Mouse (Mus musculus): Measurements from ENCODE around the gene Psmd11. TPM values are rescaled to one million over a fixed set of nuclear protein-coding genes. Genes with fewer than 3 reads are reported as not detected.
"Not testable (repeated sequence)": the region's sequence is repeated elsewhere in the genome, so short reads cannot be mapped to it uniquely, and the experiment has no call there.

The Psmd11 gene
- polyA plus RNA-seq, 1 experiment from 2014 or later = 300 TPM

- WGBS = 89% methylated on average over 3 of the region's 3 CpGs
- no peaks in the 10 kb centered on the region for H3K9me3 ChIP-seq (ENCODE audit: control insufficient read depth, low read length)
Observed at GRCm38 (mm10) chr11:80452242-80452641, 23.8 kb downstream of the Psmd11 start.

GRCm38 (mm10) chr11:80453198-80453597 lies 24.8 kb downstream of the Psmd11 start:
- ATAC-seq (ENCODE audit: low FRiP score, low TSS enrichment) = no peak
- Histone ChIP-seq H3K27ac (ENCODE audit: low read depth, low read length) (no peak overlapping the region), H3K9me3 (ENCODE audit: control insufficient read depth, low read length) (no peaks in the 10 kb centered on the region), H3K4me3 (ENCODE audit: low read length) (no peak overlapping the region), H3K36me3 (ENCODE audit: control insufficient read depth, insufficient read depth, low read length) (peaks cover 52% of the 10 kb centered on the region), H3K4me2 (replicated peaks; ENCODE audit: low read depth, low read length) (no peak overlapping the region), H3K4me1 (ENCODE audit: control insufficient read depth, insufficient read depth, low read length) (no peaks in the 10 kb centered on the region), H3K27me3 (ENCODE audit: control insufficient read depth, insufficient read depth, low read length) (no peaks in the 10 kb centered on the region), H3K9ac (ENCODE audit: low read depth, low read length) (no peak overlapping the region)
- 77% methylated on average over 1 of the region's 1 CpGs for WGBS

More at GRCm38 (mm10) chr11:80452242-80452641, 23.8 kb downstream of the Psmd11 start:
- Histone ChIP-seq H3K27ac (ENCODE audit: low read depth, low read length) (no peak overlapping the region), H3K9ac (ENCODE audit: low read depth, low read length) (no peak overlapping the region), H3K36me3 (ENCODE audit: control insufficient read depth, insufficient read depth, low read length) (peaks cover 49% of the 10 kb centered on the region), H3K4me3 (ENCODE audit: low read length) (no peak overlapping the region), H3K27me3 (ENCODE audit: control insufficient read depth, insufficient read depth, low read length) (no peaks in the 10 kb centered on the region), H3K4me1 (ENCODE audit: control insufficient read depth, insufficient read depth, low read length) (no peaks in the 10 kb centered on the region), H3K4me2 (replicated peaks; ENCODE audit: low read depth, low read length) (no peak overlapping the region)
- no peak for ATAC-seq (ENCODE audit: low FRiP score, low TSS enrichment)

GRCm38 (mm10) chr11:80463605-80464130 lies 35.3 kb downstream of the Psmd11 start:
- peaks cover 83% of the 10 kb centered on the region for H3K36me3 ChIP-seq (ENCODE audit: control insufficient read depth, insufficient read depth, low read length)
- not testable (repeated sequence) for ATAC-seq (ENCODE audit: low FRiP score, low TSS enrichment); H3K9ac ChIP-seq (ENCODE audit: low read depth, low read length); H3K9me3 ChIP-seq (ENCODE audit: control insufficient read depth, low read length); H3K27ac ChIP-seq (ENCODE audit: low read depth, low read length); H3K27me3 ChIP-seq (ENCODE audit: control insufficient read depth, insufficient read depth, low read length); H3K4me1 ChIP-seq (ENCODE audit: control insufficient read depth, insufficient read depth, low read length); H3K4me2 ChIP-seq (replicated peaks; ENCODE audit: low read depth, low read length); H3K4me3 ChIP-seq (ENCODE audit: low read length)
- WGBS = 94% methylated on average over 4 of the region's 4 CpGs

GRCm38 (mm10) chr11:80471836-80472605 lies 43.6 kb downstream of the Psmd11 start:
- H3K36me3 ChIP-seq (ENCODE audit: control insufficient read depth, insufficient read depth, low read length) = peaks cover 54% of the 10 kb centered on the region
- ATAC-seq (ENCODE audit: low FRiP score, low TSS enrichment) = no peak

GRCm38 (mm10) chr11:80474175-80474691 lies 45.8 kb downstream of the Psmd11 start:
- Histone ChIP-seq H3K27me3 (ENCODE audit: control insufficient read depth, insufficient read depth, low read length) (no peaks in the 10 kb centered on the region), H3K4me3 (ENCODE audit: low read length) (no peak overlapping the region), H3K36me3 (ENCODE audit: control insufficient read depth, insufficient read depth, low read length) (peaks cover 34% of the 10 kb centered on the region), H3K9me3 (ENCODE audit: control insufficient read depth, low read length) (no peaks in the 10 kb centered on the region), H3K27ac (ENCODE audit: low read depth, low read length) (no peak overlapping the region), H3K4me2 (replicated peaks; ENCODE audit: low read depth, low read length) (no peak overlapping the region), H3K9ac (ENCODE audit: low read depth, low read length) (no peak overlapping the region), H3K4me1 (ENCODE audit: control insufficient read depth, insufficient read depth, low read length) (peaks cover 8% of the 10 kb centered on the region)
- WGBS = 64% methylated on average over 2 of the region's 2 CpGs
- ATAC-seq (ENCODE audit: low FRiP score, low TSS enrichment) = no peak

More at GRCm38 (mm10) chr11:80471836-80472605, 43.6 kb downstream of the Psmd11 start:
- 83% methylated on average over 16 of the region's 16 CpGs for WGBS
- H3K4me2 ChIP-seq (replicated peaks; ENCODE audit: low read depth, low read length) = no peak overlapping the region
- no peak overlapping the region for H3K4me3 ChIP-seq (ENCODE audit: low read length)
- H3K9me3 ChIP-seq (ENCODE audit: control insufficient read depth, low read length) = no peaks in the 10 kb centered on the region
- H3K4me1 ChIP-seq (ENCODE audit: control insufficient read depth, insufficient read depth, low read length) = no peaks in the 10 kb centered on the region
- no peak overlapping the region for H3K9ac ChIP-seq (ENCODE audit: low read depth, low read length)
- H3K27ac ChIP-seq (ENCODE audit: low read depth, low read length) = no peak overlapping the region
- no peaks in the 10 kb centered on the region for H3K27me3 ChIP-seq (ENCODE audit: control insufficient read depth, insufficient read depth, low read length)

- H3K27ac ChIP-seq (ENCODE audit: low read depth, low read length) = no peak overlapping the region
- 93% methylated on average over 11 of the region's 11 CpGs for WGBS
- no peak overlapping the region for H3K4me2 ChIP-seq (replicated peaks; ENCODE audit: low read depth, low read length)
- no peaks in the 10 kb centered on the region for H3K27me3 ChIP-seq (ENCODE audit: control insufficient read depth, insufficient read depth, low read length)
- H3K4me1 ChIP-seq (ENCODE audit: control insufficient read depth, insufficient read depth, low read length) = peaks cover 12% of the 10 kb centered on the region
- no peak overlapping the region for H3K9ac ChIP-seq (ENCODE audit: low read depth, low read length)
- no peaks in the 10 kb centered on the region for H3K9me3 ChIP-seq (ENCODE audit: control insufficient read depth, low read length)
- no peak overlapping the region for H3K4me3 ChIP-seq (ENCODE audit: low read length)
- peaks cover 28% of the 10 kb centered on the region for H3K36me3 ChIP-seq (ENCODE audit: control insufficient read depth, insufficient read depth, low read length)
- ATAC-seq (ENCODE audit: low FRiP score, low TSS enrichment) = no peak
Observed at GRCm38 (mm10) chr11:80474846-80475245, 46.4 kb downstream of the Psmd11 start.

- Histone ChIP-seq H3K4me1 (ENCODE audit: control insufficient read depth, insufficient read depth, low read length) (peaks cover 12% of the 10 kb centered on the region), H3K27me3 (ENCODE audit: control insufficient read depth, insufficient read depth, low read length) (no peaks in the 10 kb centered on the region), H3K9ac (ENCODE audit: low read depth, low read length) (no peak overlapping the region), H3K4me2 (replicated peaks; ENCODE audit: low read depth, low read length) (no peak overlapping the region), H3K9me3 (ENCODE audit: control insufficient read depth, low read length) (no peaks in the 10 kb centered on the region), H3K4me3 (ENCODE audit: low read length) (no peak overlapping the region), H3K36me3 (ENCODE audit: control insufficient read depth, insufficient read depth, low read length) (peaks cover 21% of the 10 kb centered on the region), H3K27ac (ENCODE audit: low read depth, low read length) (no peak overlapping the region)
- 90% methylated on average over 9 of the region's 9 CpGs for WGBS
- ATAC-seq (ENCODE audit: low FRiP score, low TSS enrichment) = no peak
Observed at GRCm38 (mm10) chr11:80475544-80475943, 47.1 kb downstream of the Psmd11 start.

- peaks cover 12% of the 10 kb centered on the region for H3K4me1 ChIP-seq (ENCODE audit: control insufficient read depth, insufficient read depth, low read length)
- peak; percentile 91 for ATAC-seq (ENCODE audit: low FRiP score, low TSS enrichment)
- H3K27ac ChIP-seq (ENCODE audit: low read depth, low read length) = peak within 1 kb of the TSS; percentile 77
- H3K9ac ChIP-seq (ENCODE audit: low read depth, low read length) = peak within 1 kb of the TSS; percentile 73
- peaks cover 19% of the 10 kb centered on the region for H3K36me3 ChIP-seq (ENCODE audit: control insufficient read depth, insufficient read depth, low read length)
- H3K27me3 ChIP-seq (ENCODE audit: control insufficient read depth, insufficient read depth, low read length) = no peaks in the 10 kb centered on the region
- H3K9me3 ChIP-seq (ENCODE audit: control insufficient read depth, low read length) = no peaks in the 10 kb centered on the region
- under 1% methylated on average over 75 of the region's 116 CpGs for WGBS
- peak within 1 kb of the TSS; percentile 99 for H3K4me2 ChIP-seq (replicated peaks; ENCODE audit: low read depth, low read length)
- peak within 1 kb of the TSS; percentile 74 for H3K4me3 ChIP-seq (ENCODE audit: low read length)
Observed at GRCm38 (mm10) chr11:80476222-80477189, 48.1 kb downstream of the Psmd11 start, which contains the start of gene Cdk5r1. TSS of gene Cdk5r1 (plus strand) at chr11:80477023.
